Mouse (Mus musculus): Measurements from ENCODE around the gene Cers6. TPM values are rescaled to one million over a fixed set of nuclear protein-coding genes. Genes with fewer than 3 reads are reported as not detected.

Cers6 gene
- polyA plus RNA-seq, 1 experiment from 2014 or later, result 88.4 TPM

GRCm38 (mm10) chr2:68959573-68959972 is 98.3 kb downstream of the Cers6 start:
- 97% methylated on average over 4 of the region's 4 CpGs for WGBS
- DNase-seq (no peak), ATAC-seq (ENCODE audit: low FRiP score, low TSS enrichment) (no peak)
- H3K27ac ChIP-seq (replicated peaks; ENCODE audit: low read depth, low read length), result no peak overlapping the region
- no peaks in the 10 kb centered on the region for H3K27me3 ChIP-seq (ENCODE audit: control insufficient read depth, insufficient read depth, low read length)
- no peaks in the 10 kb centered on the region for H3K4me1 ChIP-seq (ENCODE audit: control insufficient read depth, insufficient read depth, low read length)
- no peaks in the 10 kb centered on the region for H3K9me3 ChIP-seq (ENCODE audit: control insufficient read depth, low read length)
- H3K9ac ChIP-seq (replicated peaks; ENCODE audit: low read length), result no peak overlapping the region
- H3K36me3 ChIP-seq (ENCODE audit: control insufficient read depth, insufficient read depth, low read length), result no peaks in the 10 kb centered on the region
- H3K4me2 ChIP-seq (ENCODE audit: low read length), result no peak overlapping the region
- H3K4me3 ChIP-seq (replicated peaks; ENCODE audit: low read depth, low read length), result no peak overlapping the region

- Histone ChIP-seq H3K4me3 (replicated peaks; ENCODE audit: low read depth, low read length) (no peak overlapping the region), H3K4me2 (ENCODE audit: low read length) (no peak overlapping the region), H3K27ac (replicated peaks; ENCODE audit: low read depth, low read length) (no peak overlapping the region), H3K36me3 (ENCODE audit: control insufficient read depth, insufficient read depth, low read length) (no peaks in the 10 kb centered on the region), H3K9ac (replicated peaks; ENCODE audit: low read length) (no peak overlapping the region), H3K4me1 (ENCODE audit: control insufficient read depth, insufficient read depth, low read length) (no peaks in the 10 kb centered on the region), H3K27me3 (ENCODE audit: control insufficient read depth, insufficient read depth, low read length) (no peaks in the 10 kb centered on the region), H3K9me3 (ENCODE audit: control insufficient read depth, low read length) (no peaks in the 10 kb centered on the region)
- DNase-seq, result no peak
- ATAC-seq (ENCODE audit: low FRiP score, low TSS enrichment), result no peak
- 90% methylated on average over 5 of the region's 5 CpGs for WGBS
Measured at GRCm38 (mm10) chr2:68960060-68960459, 98.8 kb downstream of the Cers6 start.

- no peak overlapping the region for H3K4me3 ChIP-seq (replicated peaks; ENCODE audit: low read depth, low read length)
- 95% methylated on average over 10 of the region's 10 CpGs for WGBS
- no peaks in the 10 kb centered on the region for H3K36me3 ChIP-seq (ENCODE audit: control insufficient read depth, insufficient read depth, low read length)
- H3K4me1 ChIP-seq (ENCODE audit: control insufficient read depth, insufficient read depth, low read length), result no peaks in the 10 kb centered on the region
- H3K27me3 ChIP-seq (ENCODE audit: control insufficient read depth, insufficient read depth, low read length), result no peaks in the 10 kb centered on the region
- H3K27ac ChIP-seq (replicated peaks; ENCODE audit: low read depth, low read length), result no peak overlapping the region
- no peak for DNase-seq
- no peaks in the 10 kb centered on the region for H3K9me3 ChIP-seq (ENCODE audit: control insufficient read depth, low read length)
- no peak for ATAC-seq (ENCODE audit: low FRiP score, low TSS enrichment)
- no peak overlapping the region for H3K4me2 ChIP-seq (ENCODE audit: low read length)
- no peak overlapping the region for H3K9ac ChIP-seq (replicated peaks; ENCODE audit: low read length)
Measured at GRCm38 (mm10) chr2:68960620-68961019, 99.4 kb downstream of the Cers6 start.

- DNase-seq (no peak), ATAC-seq (ENCODE audit: low FRiP score, low TSS enrichment) (no peak)
- Histone ChIP-seq H3K27ac (replicated peaks; ENCODE audit: low read depth, low read length) (peak overlapping the region; percentile 32; the same call in 1 of the 2 replicates), H3K27me3 (ENCODE audit: control insufficient read depth, insufficient read depth, low read length) (no peaks in the 10 kb centered on the region), H3K4me1 (ENCODE audit: control insufficient read depth, insufficient read depth, low read length) (no peaks in the 10 kb centered on the region), H3K36me3 (ENCODE audit: control insufficient read depth, insufficient read depth, low read length) (no peaks in the 10 kb centered on the region), H3K4me3 (replicated peaks; ENCODE audit: low read depth, low read length) (no peak overlapping the region), H3K9ac (replicated peaks; ENCODE audit: low read length) (no peak overlapping the region), H3K9me3 (ENCODE audit: control insufficient read depth, low read length) (no peaks in the 10 kb centered on the region; the same call in 1 of the 2 replicates), H3K4me2 (ENCODE audit: low read length) (no peak overlapping the region)
- 46% methylated on average over 1 of the region's 1 CpGs for WGBS
Measured at GRCm38 (mm10) chr2:68966360-68966759, 105.1 kb downstream of the Cers6 start.

- no peak overlapping the region for H3K4me3 ChIP-seq (replicated peaks; ENCODE audit: low read depth, low read length)
Measured at GRCm38 (mm10) chr2:68968028-68968427, 106.8 kb downstream of the Cers6 start.

GRCm38 (mm10) chr2:68971840-68972239 is 110.6 kb downstream of the Cers6 start:
- Histone ChIP-seq H3K9me3 (ENCODE audit: control insufficient read depth, low read length) (no peaks in the 10 kb centered on the region; the same call in 1 of the 2 replicates), H3K36me3 (ENCODE audit: control insufficient read depth, insufficient read depth, low read length) (no peaks in the 10 kb centered on the region), H3K9ac (replicated peaks; ENCODE audit: low read length) (no peak overlapping the region), H3K27me3 (ENCODE audit: control insufficient read depth, insufficient read depth, low read length) (no peaks in the 10 kb centered on the region), H3K27ac (replicated peaks; ENCODE audit: low read depth, low read length) (no peak overlapping the region), H3K4me2 (ENCODE audit: low read length) (no peak overlapping the region), H3K4me3 (replicated peaks; ENCODE audit: low read depth, low read length) (no peak overlapping the region), H3K4me1 (ENCODE audit: control insufficient read depth, insufficient read depth, low read length) (no peaks in the 10 kb centered on the region)
- ATAC-seq (ENCODE audit: low FRiP score, low TSS enrichment) (no peak), DNase-seq (no peak)
- WGBS, result 98% methylated on average over 5 of the region's 5 CpGs

More at GRCm38 (mm10) chr2:68968028-68968427, 106.8 kb downstream of the Cers6 start:
- H3K27me3 ChIP-seq (ENCODE audit: control insufficient read depth, insufficient read depth, low read length), result no peaks in the 10 kb centered on the region
- 89% methylated on average over 8 of the region's 8 CpGs for WGBS
- H3K9ac ChIP-seq (replicated peaks; ENCODE audit: low read length), result no peak overlapping the region
- H3K27ac ChIP-seq (replicated peaks; ENCODE audit: low read depth, low read length), result no peak overlapping the region
- no peak overlapping the region for H3K4me2 ChIP-seq (ENCODE audit: low read length)
- DNase-seq, result no peak
- ATAC-seq (ENCODE audit: low FRiP score, low TSS enrichment), result no peak
- no peaks in the 10 kb centered on the region for H3K4me1 ChIP-seq (ENCODE audit: control insufficient read depth, insufficient read depth, low read length)
- no peaks in the 10 kb centered on the region; the same call in 1 of the 2 replicates for H3K9me3 ChIP-seq (ENCODE audit: control insufficient read depth, low read length)
- no peaks in the 10 kb centered on the region for H3K36me3 ChIP-seq (ENCODE audit: control insufficient read depth, insufficient read depth, low read length)

- no peaks in the 10 kb centered on the region; the same call in 1 of the 2 replicates for H3K9me3 ChIP-seq (ENCODE audit: control insufficient read depth, low read length)
- no peak for ATAC-seq (ENCODE audit: low FRiP score, low TSS enrichment)
- 78% methylated on average over 2 of the region's 2 CpGs for WGBS
Measured at GRCm38 (mm10) chr2:68973753-68974152, 112.5 kb downstream of the Cers6 start.

GRCm38 (mm10) chr2:68975286-68975685 is 114.0 kb downstream of the Cers6 start:
- Histone ChIP-seq H3K27me3 (ENCODE audit: control insufficient read depth, insufficient read depth, low read length) (no peaks in the 10 kb centered on the region), H3K9ac (replicated peaks; ENCODE audit: low read length) (no peak overlapping the region), H3K4me3 (replicated peaks; ENCODE audit: low read depth, low read length) (no peak overlapping the region), H3K27ac (replicated peaks; ENCODE audit: low read depth, low read length) (no peak overlapping the region), H3K4me1 (ENCODE audit: control insufficient read depth, insufficient read depth, low read length) (no peaks in the 10 kb centered on the region), H3K36me3 (ENCODE audit: control insufficient read depth, insufficient read depth, low read length) (no peaks in the 10 kb centered on the region), H3K9me3 (ENCODE audit: control insufficient read depth, low read length) (no peaks in the 10 kb centered on the region; the same call in 1 of the 2 replicates), H3K4me2 (ENCODE audit: low read length) (no peak overlapping the region)
- no peak for ATAC-seq (ENCODE audit: low FRiP score, low TSS enrichment)
- 94% methylated on average over 6 of the region's 6 CpGs for WGBS
- no peak for DNase-seq

More at GRCm38 (mm10) chr2:68973753-68974152, 112.5 kb downstream of the Cers6 start:
- H3K27me3 ChIP-seq (ENCODE audit: control insufficient read depth, insufficient read depth, low read length), result no peaks in the 10 kb centered on the region
- no peak for DNase-seq
- H3K36me3 ChIP-seq (ENCODE audit: control insufficient read depth, insufficient read depth, low read length), result no peaks in the 10 kb centered on the region
- no peak overlapping the region for H3K27ac ChIP-seq (replicated peaks; ENCODE audit: low read depth, low read length)
- H3K4me2 ChIP-seq (ENCODE audit: low read length), result no peak overlapping the region
- no peaks in the 10 kb centered on the region for H3K4me1 ChIP-seq (ENCODE audit: control insufficient read depth, insufficient read depth, low read length)
- H3K9ac ChIP-seq (replicated peaks; ENCODE audit: low read length), result no peak overlapping the region
- no peak overlapping the region for H3K4me3 ChIP-seq (replicated peaks; ENCODE audit: low read depth, low read length)

GRCm38 (mm10) chr2:68975780-68976179 is 114.5 kb downstream of the Cers6 start:
- H3K9me3 ChIP-seq (ENCODE audit: control insufficient read depth, low read length), result no peaks in the 10 kb centered on the region
- whole genome bisulfite sequencing, result 91% methylated on average over 6 of the region's 6 CpGs
- H3K9ac ChIP-seq (replicated peaks; ENCODE audit: low read length), result no peak overlapping the region
- H3K4me2 ChIP-seq (ENCODE audit: low read length), result no peak overlapping the region
- no peaks in the 10 kb centered on the region for H3K36me3 ChIP-seq (ENCODE audit: control insufficient read depth, insufficient read depth, low read length)
- H3K27me3 ChIP-seq (ENCODE audit: control insufficient read depth, insufficient read depth, low read length), result no peaks in the 10 kb centered on the region
- H3K4me3 ChIP-seq (replicated peaks; ENCODE audit: low read depth, low read length), result no peak overlapping the region
- ATAC-seq (ENCODE audit: low FRiP score, low TSS enrichment) (no peak), DNase-seq (no peak)
- H3K4me1 ChIP-seq (ENCODE audit: control insufficient read depth, insufficient read depth, low read length), result no peaks in the 10 kb centered on the region
- no peak overlapping the region for H3K27ac ChIP-seq (replicated peaks; ENCODE audit: low read depth, low read length)
